Mouse (Mus musculus) adrenal gland, postnatal 36 days (tissue): ENCODE data around the gene Dnajc5. TPM values are rescaled to one million over a fixed set of nuclear protein-coding genes. Genes with fewer than 3 reads are reported as not detected.
A peak's percentile ranks its signal among the peaks of the same experiment; 100 is the strongest.

Experiments used
- DNase-seq, 2 experiments: peaks; one replicate each; pipeline ENCODE4 v3.0.0; 2021; ENCODE audit warnings: mixed read lengths in 1 of 2
- total RNA-seq, 2 experiments: library from RNA; stranded (reverse); gene quantifications; 2 replicates each; pipeline ENCODE4 v1.2.3; 2021

The Dnajc5 gene
- total RNA-seq, 2 experiments from 2014 or later: 92.9 to 93.7 TPM

DNA sequence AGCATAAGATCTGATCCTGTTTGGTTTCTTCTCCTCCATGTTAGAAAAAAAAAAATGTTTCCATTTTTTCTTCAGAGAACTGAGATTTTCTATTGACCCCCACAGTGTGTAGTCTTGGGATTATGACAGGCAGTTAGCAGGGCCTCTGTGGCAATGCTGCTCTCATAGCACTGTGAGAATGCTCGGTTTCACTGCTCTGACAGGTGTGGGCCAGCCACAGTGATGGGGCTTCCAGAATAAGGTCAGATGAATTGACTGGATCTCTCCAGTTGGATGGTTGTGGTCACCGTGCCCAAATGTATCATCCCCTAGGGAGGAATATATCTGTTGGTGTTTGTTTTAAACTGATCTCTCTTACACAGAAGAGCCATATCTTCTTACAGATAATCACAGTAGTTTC lies 11.1 kb upstream of the Dnajc5 start:
- DNase-seq: no peak

DNA sequence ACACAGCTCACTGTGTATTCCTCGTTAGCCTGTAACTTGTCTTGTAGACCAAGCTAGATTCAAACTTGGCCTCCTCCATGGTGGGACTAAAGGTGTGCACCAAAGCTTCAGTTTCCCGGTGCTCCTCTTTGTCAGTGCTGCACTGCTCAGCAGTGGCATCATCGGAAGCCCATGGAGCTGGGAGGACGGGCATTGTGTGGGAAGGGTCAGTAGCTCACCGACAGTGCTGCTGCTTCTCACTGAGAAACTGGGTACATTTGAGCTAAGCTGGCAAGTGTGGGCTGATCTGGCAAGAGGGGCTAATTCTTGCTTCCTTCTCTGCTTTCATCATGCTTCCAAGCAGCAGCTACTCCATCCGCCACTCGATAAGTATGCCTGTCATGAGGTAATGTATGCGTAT lies 9.1 kb upstream of the Dnajc5 start:
- no peak for DNase-seq

DNA sequence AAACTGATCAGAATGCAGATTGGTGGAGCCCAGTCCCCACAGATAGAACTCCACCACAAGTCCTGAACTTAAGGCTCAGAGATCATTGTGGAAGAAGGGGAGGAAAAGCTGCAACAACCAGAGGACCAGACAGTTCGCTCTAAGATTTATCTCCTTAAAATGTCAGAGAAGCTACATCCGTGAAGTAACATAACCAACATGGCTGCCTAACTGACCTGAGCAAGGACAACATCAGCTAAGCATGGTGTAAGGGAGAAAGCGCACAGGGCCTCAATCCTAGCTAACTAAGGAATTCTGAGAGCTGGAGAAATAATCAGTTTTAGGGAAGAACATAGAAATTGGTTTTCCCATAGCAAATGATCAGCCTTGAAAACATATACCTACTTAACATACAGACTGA lies 1.1 kb upstream of the Dnajc5 start:
- no peak for DNase-seq

DNA sequence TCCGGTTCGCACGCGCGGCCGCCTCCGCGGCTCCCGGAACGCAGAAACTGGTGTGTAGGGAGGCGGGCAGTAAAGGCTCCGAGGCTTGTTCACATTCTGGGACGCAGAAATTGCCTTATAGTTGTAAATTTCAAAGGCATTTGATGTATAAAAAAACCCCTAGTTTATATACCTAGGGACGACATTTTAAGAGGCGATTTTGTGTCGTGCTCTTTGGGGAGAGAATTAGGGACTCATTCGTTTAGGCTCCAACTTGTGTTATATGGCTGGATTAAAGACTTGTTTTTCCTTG lies 597 bp downstream of the Dnajc5 start:
- DNase-seq: no peak

DNA sequence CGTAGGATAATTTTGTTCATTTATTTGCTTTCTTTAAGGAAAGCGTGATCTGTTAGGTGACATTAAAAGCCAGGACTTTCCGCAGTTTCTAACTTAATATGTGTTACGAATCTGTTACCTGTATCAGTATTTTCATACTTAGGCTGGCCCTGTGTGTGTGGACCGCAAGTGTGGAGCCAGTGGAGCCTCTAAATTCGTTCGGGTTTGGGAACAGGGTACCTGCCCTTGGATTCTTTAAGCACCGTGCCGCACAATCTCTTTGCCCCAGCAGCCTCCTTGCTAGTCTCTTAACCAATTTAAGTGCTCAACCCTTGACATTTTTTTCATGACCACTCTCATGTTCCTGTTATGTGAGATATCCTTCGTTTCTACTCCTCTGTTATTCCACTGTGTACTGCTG lies 1.2 kb downstream of the Dnajc5 start:
- no peak for DNase-seq

DNA sequence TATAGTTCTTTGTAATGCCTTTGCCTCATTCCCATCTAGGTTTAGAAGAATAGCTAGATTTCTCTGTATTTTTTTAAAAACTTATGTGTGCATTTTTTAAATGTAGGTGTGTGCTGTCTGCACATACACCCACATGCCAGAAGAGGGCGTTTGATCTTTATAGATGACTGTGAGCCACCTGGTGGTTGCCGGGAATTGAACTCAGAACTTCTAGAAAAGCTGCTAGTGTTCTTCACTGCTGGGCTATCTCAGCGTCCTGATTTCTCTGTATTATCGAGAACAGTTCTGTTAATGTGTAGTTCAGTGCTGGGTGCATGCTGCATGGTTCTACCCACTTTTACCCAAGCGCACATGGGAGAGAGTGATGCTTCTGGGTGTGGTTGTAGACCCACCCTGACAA lies 2.5 kb downstream of the Dnajc5 start:
- peak; percentile 17 to 22 for DNase-seq

DNA sequence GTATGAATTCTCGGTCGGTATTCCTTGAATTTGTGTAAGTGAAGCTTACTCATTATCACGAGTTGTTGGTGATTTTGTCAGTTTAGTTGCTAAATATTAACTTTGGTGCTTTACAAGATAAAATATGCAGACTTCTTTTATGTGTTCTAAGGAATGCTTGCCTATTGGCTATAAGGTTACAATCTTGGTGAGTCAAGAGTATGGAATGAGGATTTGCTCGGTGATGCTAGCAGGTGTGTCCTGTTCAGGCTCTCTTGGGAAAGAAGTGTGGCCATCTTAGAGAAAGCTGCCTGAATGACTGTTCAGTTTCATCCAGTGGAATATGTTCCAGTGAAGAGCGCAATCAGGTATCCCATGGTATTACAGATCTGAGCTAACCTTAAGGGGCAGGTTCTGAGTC lies 5.2 kb downstream of the Dnajc5 start:
- no peak for DNase-seq

DNA sequence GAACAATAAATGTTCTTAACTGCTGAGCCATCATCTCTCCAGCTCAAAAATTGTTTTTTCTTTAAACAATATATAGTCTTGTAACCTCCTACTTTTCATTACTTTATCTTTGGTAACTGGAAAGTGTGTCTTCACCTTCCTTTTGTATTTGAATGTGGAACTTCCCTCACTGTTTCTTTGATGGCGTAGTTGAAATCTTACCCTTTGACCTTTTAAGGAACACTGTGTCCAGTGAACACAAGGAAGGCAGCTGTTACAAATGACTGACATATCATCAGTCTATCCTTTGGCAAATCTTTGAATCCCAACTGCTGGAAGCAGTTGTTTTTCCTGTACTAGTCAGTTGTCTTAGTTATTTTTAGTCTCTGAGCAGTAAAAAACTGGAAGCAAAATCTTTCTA lies 8.8 kb downstream of the Dnajc5 start:
- no peak for DNase-seq

DNA sequence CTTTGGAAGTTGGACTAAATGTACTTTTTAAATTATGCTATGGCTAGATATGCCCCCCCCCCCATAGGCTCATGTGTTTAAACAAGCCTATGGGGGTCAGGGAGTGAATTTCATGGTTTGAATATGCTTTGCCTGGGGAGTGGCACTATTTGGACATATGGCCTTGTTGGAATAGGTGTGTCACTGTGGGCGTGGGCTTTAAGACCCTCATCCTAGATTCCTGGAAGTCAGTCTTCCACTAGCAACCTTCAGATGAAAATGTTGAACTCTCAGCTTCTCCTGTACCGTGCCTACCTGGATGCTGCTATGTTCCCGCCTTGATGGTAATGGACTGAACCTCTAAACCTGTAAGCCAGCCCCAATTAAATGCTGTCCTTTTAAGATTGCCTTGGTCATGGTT lies 12.3 kb downstream of the Dnajc5 start:
- DNase-seq: no peak

DNA sequence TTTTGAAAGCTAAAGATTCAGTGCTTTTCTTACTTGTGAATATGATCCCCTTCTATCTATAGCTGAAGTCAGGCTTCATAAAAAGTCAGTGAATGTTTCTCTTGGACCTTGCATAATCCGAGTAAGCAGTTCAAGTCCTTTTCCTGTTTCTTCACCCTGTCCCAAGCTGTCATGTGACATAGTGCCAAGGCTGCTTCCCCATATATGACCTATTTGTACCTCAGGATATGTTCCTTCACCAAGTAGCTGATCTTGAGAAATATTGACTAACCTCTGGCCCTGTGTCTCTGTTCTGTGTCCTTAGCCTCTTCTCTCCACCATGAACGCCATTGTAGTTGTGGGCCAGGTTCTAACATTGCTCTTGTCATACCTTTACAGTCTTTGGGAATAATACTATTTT lies 16.1 kb downstream of the Dnajc5 start:
- no peak for DNase-seq

DNA sequence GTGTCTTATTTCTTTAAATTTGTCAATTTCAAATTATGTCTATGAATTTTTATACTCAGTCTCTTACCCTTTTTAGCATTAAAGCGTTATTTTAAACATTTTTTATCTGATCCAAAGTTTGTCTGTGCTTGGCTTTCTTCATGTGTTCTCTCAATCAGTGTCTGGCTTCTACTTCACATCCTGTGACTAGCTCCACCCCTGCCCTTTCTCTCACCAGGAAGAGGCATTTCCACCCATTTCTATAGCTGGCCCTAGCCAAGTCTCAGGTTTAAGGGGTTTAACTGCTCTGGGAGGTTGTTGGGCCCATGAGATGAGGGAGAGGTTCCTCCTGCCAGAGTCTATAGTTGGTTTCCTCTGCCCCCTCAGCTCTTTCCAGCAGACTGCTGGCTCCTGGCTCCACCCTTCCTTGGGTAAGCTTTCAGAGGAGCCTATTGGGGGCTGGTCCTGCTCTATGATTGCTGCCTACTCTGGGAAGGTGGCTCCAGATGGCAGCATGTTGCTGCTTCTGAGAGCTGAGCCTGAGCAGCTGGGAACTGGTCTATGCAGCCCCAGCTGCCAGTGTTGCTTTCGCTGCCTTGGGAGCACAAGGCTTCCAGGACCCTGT lies 17.3 kb downstream of the Dnajc5 start:
- DNase-seq: no peak

DNA sequence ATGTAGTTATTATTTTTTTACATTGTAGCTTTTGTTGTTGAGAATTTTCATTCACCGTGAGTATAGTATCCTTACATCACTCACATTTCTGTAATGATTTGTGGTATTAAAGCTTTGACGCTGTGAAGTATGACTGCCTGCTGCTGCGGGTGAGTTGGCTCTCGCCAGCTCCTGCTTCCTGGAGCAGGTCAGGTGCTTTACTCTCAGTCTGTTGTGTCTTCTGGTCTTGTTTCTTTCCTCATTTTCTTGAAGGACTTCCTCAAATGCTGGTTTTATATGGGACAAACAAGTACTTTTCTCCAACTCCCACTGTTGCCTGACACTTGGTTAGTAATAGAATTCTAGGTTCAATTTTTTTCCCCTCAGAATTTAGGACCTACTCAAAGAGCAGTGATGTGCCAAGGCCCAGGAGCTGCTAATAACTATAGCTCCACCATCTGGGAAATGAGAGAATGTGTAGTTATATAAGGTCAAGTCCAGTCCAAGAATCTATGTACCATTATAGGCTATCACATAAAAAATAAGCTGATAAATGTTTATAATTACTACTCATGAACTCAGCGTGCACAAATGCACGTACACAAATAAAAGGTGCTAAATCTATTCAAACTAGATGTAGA lies 21.6 kb downstream of the Dnajc5 start:
- no peak for DNase-seq

DNA sequence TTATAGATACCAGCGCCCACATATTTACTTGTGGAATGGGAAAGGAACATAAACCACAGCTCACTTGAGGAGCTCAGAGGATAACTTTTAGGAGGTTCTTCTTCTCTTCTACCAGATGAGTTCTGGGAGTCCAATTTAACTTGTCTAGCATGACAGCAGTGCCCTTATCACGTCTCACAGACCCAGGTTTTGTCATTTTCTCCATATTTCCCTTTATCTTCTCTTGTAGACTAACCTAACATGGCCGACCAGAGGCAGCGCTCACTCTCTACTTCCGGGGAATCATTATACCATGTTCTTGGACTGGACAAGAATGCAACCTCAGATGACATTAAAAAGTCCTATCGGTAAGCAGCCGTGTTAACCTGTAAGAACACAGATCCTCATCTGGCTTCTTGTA lies 25.9 kb downstream of the Dnajc5 start:
- DNase-seq: no peak

DNA sequence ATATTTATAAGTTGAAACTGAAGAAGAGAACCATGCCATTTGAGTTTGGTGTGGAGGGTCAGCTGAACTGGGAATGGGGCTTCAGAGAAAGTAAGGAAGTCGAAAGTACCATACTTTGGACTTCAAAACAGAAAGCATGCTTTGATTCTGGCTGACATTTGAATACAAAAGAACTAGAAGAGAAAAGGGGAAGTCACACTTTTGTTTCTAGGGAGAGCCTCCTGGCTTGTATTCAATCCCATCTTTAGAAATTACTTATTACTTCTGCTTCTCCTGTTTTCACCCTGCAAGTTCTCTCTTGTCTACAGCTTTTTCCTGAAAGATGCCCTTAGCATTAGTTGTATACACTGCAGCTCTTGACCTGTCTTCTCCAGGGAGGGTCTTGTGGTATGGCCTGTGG lies 27.9 kb downstream of the Dnajc5 start:
- DNase-seq: no peak

DNA sequence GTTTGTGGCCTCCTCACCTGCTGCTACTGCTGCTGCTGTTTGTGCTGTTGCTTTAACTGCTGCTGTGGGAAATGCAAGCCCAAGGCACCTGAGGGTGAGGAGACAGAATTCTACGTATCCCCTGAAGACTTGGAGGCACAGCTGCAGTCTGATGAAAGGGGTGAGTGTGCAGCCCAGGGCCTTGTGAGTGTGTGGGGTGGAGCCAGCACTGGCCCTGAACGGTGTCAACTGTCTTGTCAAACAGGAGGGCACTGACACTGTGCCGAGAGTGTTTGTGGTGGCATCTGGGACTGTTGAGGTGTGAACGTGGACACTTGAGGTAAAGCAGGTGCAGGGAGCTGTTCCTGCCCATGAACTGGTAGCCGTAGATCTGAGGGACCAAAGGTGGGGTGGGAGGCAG lies 28.4 kb downstream of the Dnajc5 start:
- no peak for DNase-seq

DNA sequence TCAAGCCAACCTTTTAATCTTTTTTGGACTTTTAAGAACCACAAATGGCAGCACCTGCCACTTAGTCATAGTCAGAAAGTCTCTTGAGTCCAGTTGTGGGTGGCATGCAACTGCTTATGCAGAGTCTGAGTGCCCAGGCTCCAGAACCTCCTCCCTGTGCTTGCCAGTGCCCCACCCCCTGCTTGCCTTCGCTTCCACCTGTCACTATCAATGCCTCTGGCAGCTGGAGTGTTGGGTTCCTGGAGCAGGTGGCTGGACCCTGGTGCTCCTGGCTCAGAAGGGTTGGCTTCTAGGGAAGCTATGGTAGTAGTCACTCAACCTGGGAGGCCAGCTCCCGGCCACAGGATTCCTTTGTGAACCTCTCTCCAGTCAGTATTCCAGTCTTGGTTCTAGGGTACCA lies 29.9 kb downstream of the Dnajc5 start:
- DNase-seq: no peak

DNA sequence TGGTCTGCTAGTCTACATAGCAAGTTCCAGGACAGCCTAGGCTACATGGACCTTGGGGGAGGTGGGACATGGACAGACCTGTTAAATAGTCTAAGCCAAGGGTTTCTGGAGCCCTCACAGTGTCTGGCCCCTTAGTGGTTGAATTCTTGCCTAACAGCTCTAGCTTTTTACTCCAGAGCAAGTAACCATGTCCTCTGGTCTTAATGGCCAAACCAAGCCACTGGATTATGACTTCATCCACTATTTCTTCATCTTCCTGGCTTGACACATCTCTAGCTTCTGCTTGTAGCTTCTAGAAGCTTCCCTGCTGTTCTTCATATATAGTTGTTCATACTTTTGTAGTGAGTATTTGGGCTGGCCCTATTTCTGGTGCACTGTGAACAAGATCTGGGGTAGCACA lies 33.5 kb downstream of the Dnajc5 start:
- no peak for DNase-seq

DNA sequence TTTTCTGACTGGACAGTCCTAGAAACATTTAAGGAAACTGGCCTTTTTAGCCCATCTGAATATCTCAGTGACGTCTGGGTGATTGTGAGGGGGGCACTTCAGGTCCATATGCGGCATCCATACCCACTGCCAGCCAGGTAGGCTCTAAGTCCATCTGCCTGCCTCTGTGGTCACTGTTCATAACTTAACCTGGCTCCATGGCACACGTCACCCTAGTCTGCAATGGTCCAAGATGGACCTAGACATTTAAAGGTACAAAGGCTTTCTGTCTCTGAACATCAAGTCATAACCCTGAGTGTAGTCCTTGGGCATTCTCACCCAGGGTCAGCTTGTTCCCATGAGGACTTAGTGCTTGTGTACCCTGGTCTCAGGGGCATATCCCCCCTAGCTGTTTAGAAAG lies 47.1 kb downstream of the Dnajc5 start:
- DNase-seq: no peak

DNA sequence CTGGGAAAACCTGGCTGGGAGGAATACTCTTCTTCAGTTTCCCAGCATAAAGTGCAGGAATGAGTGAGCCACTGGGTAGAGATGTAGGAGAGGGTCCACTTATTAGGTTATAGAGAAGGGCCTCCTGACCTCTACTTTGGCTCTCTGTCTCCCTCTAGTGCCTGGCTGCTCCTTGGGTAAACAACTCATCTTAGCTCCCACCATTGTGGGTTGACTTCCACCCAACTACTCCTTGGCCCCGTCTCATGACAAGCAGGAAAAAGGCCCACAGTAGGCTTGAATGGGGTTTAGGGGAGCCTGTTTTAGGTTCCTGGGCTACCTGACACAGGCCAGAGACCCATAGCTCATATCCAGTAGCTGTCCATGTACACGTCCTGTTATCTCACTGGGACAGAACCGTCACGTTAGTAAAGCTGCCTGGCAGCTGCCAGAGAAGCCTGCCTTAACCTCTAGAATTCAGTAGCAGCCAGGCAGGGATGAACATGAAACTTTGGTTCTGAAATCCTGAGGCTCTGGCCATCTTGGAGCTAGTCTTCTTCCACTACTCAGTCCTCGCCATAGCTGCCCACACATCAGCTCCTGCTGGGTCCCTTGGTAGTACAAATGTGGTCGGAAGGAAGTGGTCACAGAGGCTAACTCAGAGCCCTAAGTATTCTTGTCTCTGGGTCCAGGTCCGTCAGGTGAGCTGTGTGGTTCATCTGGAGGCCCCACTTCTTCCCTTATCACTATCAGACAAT lies 48.2 kb downstream of the Dnajc5 start:
- DNase-seq: peak; percentile 45 to 75

DNA sequence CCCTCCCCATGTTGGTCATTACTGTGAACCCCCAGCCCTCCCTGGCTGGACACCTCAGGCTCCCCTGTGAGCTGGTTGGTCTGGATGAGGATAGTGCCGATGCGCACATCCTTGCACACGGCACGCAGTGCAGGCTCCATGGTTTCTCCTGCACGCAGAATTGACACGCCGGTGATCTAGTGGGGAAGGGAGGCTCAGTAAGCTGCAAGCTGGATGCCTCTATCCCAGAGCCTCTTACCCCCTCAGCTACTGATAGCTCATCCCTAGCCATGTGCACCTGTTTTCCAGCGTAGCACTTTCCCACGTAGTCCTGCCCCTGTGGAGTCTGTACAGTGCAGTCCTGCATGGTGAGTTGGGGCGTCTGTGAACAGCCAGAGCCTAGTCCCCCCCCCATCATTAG lies 49.6 kb downstream of the Dnajc5 start:
- DNase-seq: no peak

DNA sequence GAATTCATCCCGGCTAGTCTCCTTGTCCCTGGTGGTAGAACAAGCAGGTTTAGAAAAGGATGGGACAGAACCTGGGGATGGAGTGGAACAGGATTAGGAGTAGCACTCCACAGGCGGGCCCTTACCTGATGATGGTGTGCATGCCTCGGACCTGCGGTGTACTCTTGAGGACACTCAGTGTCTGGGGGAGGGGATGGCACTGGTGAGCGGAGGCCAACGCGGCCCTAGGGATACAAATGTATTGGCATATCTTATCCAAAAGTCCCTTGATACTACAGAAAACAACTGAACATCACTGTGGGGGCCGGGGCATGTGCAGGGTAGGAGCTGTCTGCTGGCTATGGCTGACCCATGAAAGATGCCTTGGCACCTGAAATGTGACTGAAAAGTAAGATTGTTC lies 50.1 kb downstream of the Dnajc5 start:
- DNase-seq: no peak

DNA sequence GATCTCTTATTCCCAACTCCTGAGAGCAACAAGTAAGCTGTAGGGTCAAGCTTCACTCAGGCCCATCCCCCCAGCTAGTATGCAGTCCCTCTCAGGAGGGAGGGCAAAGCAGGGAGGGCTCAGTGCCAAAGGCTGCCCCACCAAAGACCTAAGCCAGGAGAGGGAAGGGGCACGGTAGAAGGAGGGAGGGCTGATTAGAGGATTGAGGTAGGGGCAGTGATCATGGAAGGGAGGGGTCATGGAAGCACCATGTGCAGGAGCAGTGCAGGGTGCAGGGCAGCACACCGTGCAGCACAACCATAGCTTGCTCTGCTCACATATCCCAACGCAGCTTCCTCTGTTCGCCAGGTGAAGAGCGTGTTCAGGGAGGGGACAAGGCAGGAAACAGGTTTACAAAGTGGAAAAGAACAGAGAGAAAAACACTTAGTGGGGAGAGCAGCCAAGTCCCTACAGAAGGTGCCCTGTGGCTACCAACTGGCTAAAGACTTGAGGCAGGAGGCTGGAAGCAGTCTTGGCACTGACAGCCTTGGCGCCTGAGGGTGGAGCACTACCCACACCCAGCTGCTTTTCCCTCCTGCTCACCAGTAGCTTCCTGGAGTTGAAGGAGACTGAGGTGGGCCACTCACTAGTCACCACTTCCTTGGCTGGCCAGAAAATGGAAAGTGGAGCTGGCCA lies 50.8 kb downstream of the Dnajc5 start:
- no peak for DNase-seq

DNA sequence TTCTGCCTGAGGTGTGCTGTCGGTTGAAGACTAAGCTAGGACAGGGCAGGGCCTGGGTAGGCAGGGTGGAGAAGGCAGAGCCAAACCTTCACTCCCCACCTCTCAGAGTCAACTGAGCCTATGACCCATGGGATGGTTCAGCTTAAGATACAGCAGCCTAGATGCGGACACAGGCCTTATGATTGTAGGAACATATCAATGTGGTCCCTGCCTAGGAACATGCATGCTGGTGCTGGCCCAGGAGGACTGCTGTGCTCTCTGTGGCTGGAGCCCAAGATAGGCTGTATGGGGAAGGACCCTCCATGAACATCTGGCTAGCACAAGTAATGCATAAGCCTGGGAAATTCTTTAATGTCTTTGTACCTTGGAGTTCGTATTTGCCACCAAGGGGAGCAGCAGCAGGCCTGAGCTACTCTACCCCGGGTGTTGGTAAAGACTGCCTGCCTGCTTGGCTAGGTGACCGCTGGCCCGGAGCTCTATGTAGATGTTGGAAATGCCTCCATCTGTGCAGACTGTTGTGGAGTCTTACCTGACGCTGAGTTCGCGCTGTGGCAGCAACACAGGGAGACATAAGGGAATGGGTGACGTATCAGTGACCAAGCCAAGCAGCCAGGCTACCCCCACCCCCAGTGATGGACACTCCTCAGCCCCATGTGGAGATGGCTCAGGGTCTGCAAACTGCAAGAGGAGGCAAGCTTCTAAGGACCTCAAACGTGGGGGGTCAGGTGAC lies 51.8 kb downstream of the Dnajc5 start:
- no peak for DNase-seq
